Comparison of ENCODE assay signal across 8 mouse cellular contexts in genomic region chr4:108664407-108664806, GRCm38 (mm10). TPM values are rescaled to one million over a fixed set of nuclear protein-coding genes. Genes with fewer than 3 reads are reported as not detected.
A peak's percentile ranks its signal among the peaks of the same experiment; 100 is the strongest.
DNase-seq lines count a peak whose midpoint lies in the region; ATAC-seq and TF ChIP-seq lines count a peak whose summit lies in the region.

No protein-coding gene starts in this region.

- H3K9ac ChIP-seq in heart, postnatal 0 days (replicated peaks; ENCODE audit: low read depth, low read length): no peak overlapping the region
- no peak overlapping the region for H3K9ac ChIP-seq in heart, embryonic 12.5 days

- TF ChIP-seq CTCF in heart, postnatal 0 days (IDR thresholded peaks at IDR 0.05; ENCODE audit: low read depth): peak; percentile 28

- ATAC-seq in heart, postnatal 0 days (ENCODE audit: insufficient read depth, low read depth): no peak
- no peak for ATAC-seq in heart, embryonic 12.5 days (ENCODE audit: insufficient number of reproducible peaks, low FRiP score)

- H3K36me3 ChIP-seq in heart, postnatal 0 days (replicated peaks; ENCODE audit: control insufficient read depth, insufficient read depth, low read length): peaks cover 9% of the 10 kb centered on the region
- H3K36me3 ChIP-seq in heart, embryonic 12.5 days: peaks cover 8% of the 10 kb centered on the region

- H3K27ac ChIP-seq in heart, postnatal 0 days (ENCODE audit: low read depth): no peak overlapping the region
- no peak overlapping the region for H3K27ac ChIP-seq in heart, embryonic 12.5 days (ENCODE audit: poor library complexity, severe bottlenecking)

- DNase-seq in heart, postnatal 0 days (ENCODE audit: low spot score): no peak
- DNase-seq in thymus, postnatal 0 days (ENCODE audit: low spot score): peak; percentile 27
- no peak for DNase-seq in thymus, postnatal 4 days
- DNase-seq in forelimb bud, embryonic 11.5 days (ENCODE audit: low read depth, low spot score): peak; percentile 17
- peak; percentile 11 for DNase-seq in telencephalon, adult 2 months (ENCODE audit: low read depth, low spot score)
- no peak for DNase-seq in urinary bladder, postnatal 36 days (ENCODE audit: low spot score in 2 of 2)
- no peak for DNase-seq in cerebellum, adult 9-11 months

- H3K4me1 ChIP-seq in heart, postnatal 0 days (ENCODE audit: control insufficient read depth, insufficient read depth): no peaks in the 10 kb centered on the region
- H3K4me1 ChIP-seq in heart, embryonic 12.5 days (replicated peaks): no peaks in the 10 kb centered on the region

- no peak overlapping the region for H3K4me2 ChIP-seq in heart, postnatal 0 days (ENCODE audit: low read depth, low read length)
- no peak overlapping the region for H3K4me2 ChIP-seq in heart, embryonic 12.5 days

- no peak for TF ChIP-seq EP300 in heart, postnatal 0 days (IDR thresholded peaks at IDR 0.05; ENCODE audit: low read depth)

- no peak overlapping the region for H3K4me3 ChIP-seq in heart, postnatal 0 days (ENCODE audit: low read depth, low read length)
- no peak overlapping the region for H3K4me3 ChIP-seq in heart, embryonic 12.5 days

- 64% methylated on average over 2 of the region's 2 CpGs for WGBS in heart, postnatal 0 days
- WGBS in heart, embryonic 12.5 days: 60% methylated on average over 2 of the region's 2 CpGs

- H3K27me3 ChIP-seq in heart, postnatal 0 days (ENCODE audit: control insufficient read depth, insufficient read depth, low read length): no peaks in the 10 kb centered on the region
- H3K27me3 ChIP-seq in heart, embryonic 12.5 days (replicated peaks): no peaks in the 10 kb centered on the region

- H3K9me3 ChIP-seq in heart, postnatal 0 days (replicated peaks; ENCODE audit: control insufficient read depth, low read length): no peaks in the 10 kb centered on the region
- H3K9me3 ChIP-seq in heart, embryonic 12.5 days (replicated peaks): no peaks in the 10 kb centered on the region

RNA-seq across cellular contexts. Expression of gene Cc2d1b, which starts 44.7 kb away (rescaled TPM):
- 24.4 and 28.8 TPM in 2 replicates for total RNA-seq in heart, postnatal 0 days (2014; rRNA removed; ENCODE audit: low replicate concordance)
- polyA plus RNA-seq in heart, postnatal 0 days (2015; fragmentation: Nextera tagmentation; extraction: Ambion mirVana): 11.2 and 12.3 TPM in 2 replicates
- polyA plus RNA-seq in heart, embryonic 12.5 days (2016; fragmentation: Nextera tagmentation; extraction: Ambion mirVana): 18.9 and 19.3 TPM in 2 replicates
- 38.5 and 42.5 TPM in 2 replicates for polyA plus RNA-seq in thymus, postnatal 0 days (2015; fragmentation: Nextera tagmentation; extraction: Ambion mirVana)

RNA-seq across cellular contexts. Expression of gene 3110021N24Rik, which starts 55.0 kb away (rescaled TPM):
- not detected in 2 replicates for total RNA-seq in heart, postnatal 0 days (2014; rRNA removed; ENCODE audit: low replicate concordance)
- polyA plus RNA-seq in heart, postnatal 0 days (2015; fragmentation: Nextera tagmentation; extraction: Ambion mirVana): 1.6 and 1.9 TPM in 2 replicates
- 1.1 and 1.9 TPM in 2 replicates for polyA plus RNA-seq in heart, embryonic 12.5 days (2016; fragmentation: Nextera tagmentation; extraction: Ambion mirVana)
- 0.21 and 0.59 TPM in 2 replicates for polyA plus RNA-seq in thymus, postnatal 0 days (2015; fragmentation: Nextera tagmentation; extraction: Ambion mirVana)

Comparison
In these comparisons a context has a peak if more than half of its experiments do, and no peak if none do; other contexts are left out.
1. DNase-seq: peak in thymus, postnatal 0 days (single experiment), forelimb bud, embryonic 11.5 days (single experiment) and telencephalon, adult 2 months (single experiment); none in heart, postnatal 0 days (single experiment), thymus, postnatal 4 days (single experiment), urinary bladder, postnatal 36 days (0 of 2) and cerebellum, adult 9-11 months (single experiment).